Mouse (Mus musculus) heart, adult 9 months (tissue): ENCODE measurements around the gene Cyp3a13.
"Not testable (repeated sequence)": the region's sequence is repeated elsewhere in the genome, so short reads cannot be mapped to it uniquely, and the experiment has no call there.

Experiments used
- DNase-seq, 2 experiments: peaks; one replicate each; pipeline ENCODE4 v3.0.0; 2022; ENCODE audit warnings: low spot score in 2 of 2

The Cyp3a13 gene

GRCm38 (mm10) chr5:137872381-137872702, 49.1 kb downstream of the Cyp3a13 start:
- DNase-seq, result not testable (repeated sequence)

GRCm38 (mm10) chr5:137871644-137872380, 49.6 kb downstream of the Cyp3a13 start, which contains the start of gene Pilrb2:
Gene Pilrb2, minus strand, starts transcription at chr5:137871815.
- not testable (repeated sequence) for DNase-seq

DNA sequence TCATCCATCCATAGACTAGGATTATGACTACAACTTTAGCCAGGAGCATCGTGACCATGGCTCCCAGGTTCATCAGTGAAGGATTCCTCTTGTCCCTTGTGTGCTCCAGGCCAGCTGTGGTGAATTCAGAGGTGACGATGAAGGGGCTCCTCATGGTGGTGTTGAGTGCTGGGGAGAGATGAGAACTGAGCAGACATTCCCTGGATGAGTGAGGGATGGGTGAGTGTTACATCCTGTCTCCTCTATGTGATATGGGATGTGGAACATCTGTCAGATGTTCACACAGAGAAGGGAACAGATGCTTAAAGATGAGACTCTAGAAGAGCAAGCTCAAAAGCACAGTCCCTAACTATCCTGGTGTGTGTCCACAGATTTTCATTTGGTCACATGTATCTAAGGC, 52.8 kb downstream of the Cyp3a13 start:
- DNase-seq, result not testable (repeated sequence)

GRCm38 (mm10) chr5:137864008-137864407, 57.4 kb downstream of the Cyp3a13 start:
- not testable (repeated sequence) for DNase-seq

GRCm38 (mm10) chr5:137857960-137858710, 63.3 kb downstream of the Cyp3a13 start, which contains the start of gene Pilrb1:
Gene Pilrb1, minus strand, starts transcription at chr5:137858106.
- DNase-seq, result peak; percentile 22 to 47

DNA sequence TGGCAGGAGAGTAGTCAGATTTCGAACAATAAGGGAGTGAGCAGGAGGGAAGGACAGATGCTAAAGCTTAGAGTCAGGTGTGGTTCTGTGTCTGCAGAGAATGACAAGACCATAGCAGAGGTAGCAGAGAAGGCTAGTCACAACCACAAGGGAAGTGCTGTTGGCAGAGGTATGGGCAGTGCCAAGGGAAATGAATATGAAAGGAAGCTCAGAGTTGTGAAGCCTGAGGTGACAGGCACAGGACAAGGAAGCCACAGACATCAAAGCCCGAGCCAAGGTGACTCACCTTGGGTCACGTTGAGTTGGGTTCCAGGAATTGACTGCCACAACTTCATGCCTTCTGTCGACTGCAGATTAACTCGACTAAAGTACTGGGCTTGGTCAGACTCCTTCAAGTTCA, 64.5 kb downstream of the Cyp3a13 start:
- not testable (repeated sequence) for DNase-seq

- DNase-seq, result not testable (repeated sequence)
Measured at GRCm38 (mm10) chr5:137854907-137855306, 66.5 kb downstream of the Cyp3a13 start.

DNA sequence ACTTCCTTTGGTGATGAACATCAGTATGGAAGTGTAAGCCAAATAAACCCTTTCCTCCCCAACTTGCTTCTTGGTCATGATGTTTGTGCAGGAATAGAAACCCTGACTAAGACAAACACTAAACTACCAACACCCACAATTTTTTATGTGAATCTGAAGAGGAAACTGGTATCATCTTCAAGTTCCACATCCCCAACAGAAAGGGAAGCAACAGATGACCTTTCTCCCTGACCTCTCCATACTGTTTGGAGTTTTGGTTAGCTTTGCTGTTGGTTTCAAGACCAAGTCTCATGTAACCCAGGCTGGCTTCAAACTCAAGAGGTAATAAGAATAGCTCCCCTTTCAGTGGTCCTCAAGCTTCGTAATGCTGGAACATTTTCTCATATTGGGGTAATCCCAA, 71.1 kb downstream of the Cyp3a13 start:
- not testable (repeated sequence) for DNase-seq
